Mouse (Mus musculus) urinary bladder, postnatal 14 days (tissue): Measurements from ENCODE around the gene Pcsk6.
"Not testable (repeated sequence)": the region's sequence is repeated elsewhere in the genome, so short reads cannot be mapped to it uniquely, and the experiment has no call there.

ENCODE experiments used
- DNase-seq: peaks from one replicate; pipeline ENCODE4 v3.0.0; 2021; ENCODE audit warnings: low spot score

Gene Pcsk6

DNA sequence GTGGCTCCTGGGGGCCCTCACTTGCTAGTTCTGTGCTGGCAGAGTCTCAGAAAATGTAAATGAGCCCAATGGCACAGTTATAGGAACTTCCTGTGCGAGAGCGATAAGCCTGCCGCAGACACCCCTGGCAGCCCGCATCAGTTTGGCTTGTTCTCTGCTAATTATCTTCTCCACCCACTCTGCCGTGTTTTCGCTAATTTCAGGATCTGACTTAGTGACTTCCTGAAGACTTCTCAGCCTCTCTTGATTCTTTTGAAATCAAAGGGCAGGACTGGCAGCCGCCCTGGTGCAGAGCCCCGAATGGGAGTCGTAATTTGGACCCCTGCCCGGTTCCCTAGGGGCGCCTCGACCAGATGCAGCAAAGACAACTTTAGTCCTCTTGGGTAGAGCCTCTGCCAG is 19.8 kb downstream of the Pcsk6 start:
- DNase-seq, result no peak

DNA sequence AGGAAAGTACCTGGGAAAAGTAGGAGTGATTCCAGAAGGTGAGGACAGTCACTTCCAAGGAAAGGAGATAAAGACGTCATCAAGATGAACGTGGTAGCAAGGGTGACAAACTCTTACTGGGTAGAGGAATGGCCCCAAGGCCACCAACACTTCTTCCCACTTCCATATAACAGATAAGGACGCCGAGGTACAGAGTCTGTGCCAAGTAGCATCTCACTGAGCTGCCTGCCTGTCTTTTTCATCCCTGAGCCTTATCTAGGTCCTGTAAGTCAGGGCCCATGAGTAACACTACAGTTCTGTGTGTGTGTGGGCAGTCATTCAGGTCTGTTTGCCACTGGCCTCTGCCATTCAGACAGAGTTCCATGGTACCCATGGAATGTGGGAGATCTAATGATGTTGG is 23.4 kb downstream of the Pcsk6 start:
- no peak for DNase-seq

DNA sequence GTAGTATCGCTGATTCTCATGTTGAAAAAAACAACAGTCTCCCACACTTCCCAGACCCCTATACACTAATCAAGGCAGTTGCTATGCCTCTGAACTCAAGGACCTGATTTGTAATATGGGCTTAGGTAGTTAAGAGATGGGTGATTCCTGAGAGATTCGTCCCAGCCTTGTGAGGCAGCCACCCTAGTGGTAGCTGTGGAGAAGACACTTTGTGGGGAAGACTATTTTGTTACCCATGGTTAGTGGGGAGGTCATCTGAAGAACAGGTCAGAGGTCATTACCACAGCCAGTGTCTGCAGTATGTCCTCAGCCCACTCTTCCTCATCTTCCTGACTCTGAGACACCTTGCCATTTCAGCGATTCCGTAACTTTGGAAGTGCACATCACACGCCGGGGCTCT is 24.3 kb downstream of the Pcsk6 start:
- DNase-seq, result no peak

DNA sequence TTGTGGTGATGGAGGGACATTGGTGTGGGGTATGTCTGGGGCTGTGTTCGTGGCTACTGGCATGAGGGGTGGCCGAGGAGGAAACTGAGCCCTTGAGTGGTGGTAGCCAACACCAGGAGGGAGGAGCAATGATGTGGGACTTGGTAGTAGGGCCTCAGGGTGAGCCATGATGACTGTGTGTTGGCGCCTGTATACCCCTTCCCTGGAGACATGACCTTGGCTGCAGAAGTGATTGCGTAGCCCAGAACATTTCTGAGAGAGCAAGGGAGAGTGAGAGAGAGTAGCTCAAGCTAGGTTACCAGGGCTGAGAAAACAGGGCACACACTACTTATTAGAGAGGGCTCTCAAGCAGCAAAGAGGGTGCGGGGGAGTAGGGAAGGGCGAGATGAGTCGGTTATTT is 30.3 kb downstream of the Pcsk6 start:
- DNase-seq, result no peak

DNA sequence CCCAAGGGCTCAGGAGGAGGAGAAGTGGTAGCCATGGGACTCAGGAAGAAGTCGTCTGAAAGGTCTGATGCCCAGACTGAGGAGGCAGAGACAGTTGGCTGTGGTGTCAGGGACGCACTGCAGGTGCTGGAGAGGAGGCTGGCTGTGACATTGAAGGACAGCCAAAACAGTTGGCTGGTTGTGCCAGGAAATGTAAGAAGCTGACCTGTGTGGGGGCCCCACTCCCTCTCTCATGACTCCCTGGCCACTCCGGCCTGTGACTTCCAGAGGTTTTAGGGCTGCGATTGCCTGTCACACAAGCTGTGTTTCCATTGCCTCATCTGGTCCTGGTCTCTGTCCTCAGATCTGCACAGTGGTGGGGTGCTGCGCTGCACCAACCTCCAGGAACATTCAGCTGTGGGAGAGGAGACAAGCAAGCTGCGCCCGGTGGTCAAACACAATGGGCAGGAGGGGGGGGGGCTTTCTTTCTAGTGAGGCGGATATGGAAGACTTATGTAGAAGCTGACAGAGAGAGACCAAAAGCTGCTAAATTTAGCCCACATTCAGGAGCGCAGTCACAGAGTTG is 30.8 kb downstream of the Pcsk6 start:
- DNase-seq, result no peak

DNA sequence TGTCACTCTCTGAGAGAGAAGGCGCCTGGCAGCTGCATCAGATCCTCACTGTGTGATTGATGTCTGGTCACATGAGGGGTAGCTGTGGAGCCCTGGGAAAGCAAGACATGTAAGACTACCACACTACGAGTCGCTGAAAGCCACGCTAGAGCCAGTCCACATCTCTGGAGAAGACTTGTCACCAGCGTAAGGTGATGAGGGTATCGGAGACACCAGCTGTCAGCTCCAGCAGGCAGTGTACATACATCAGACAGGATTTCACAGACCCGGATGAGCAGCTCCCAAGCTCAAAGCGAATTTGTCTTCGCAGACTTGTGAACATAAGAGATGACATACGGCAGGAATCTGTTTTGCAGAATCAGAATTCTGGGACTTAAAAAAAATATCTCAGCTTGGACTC is 32.0 kb downstream of the Pcsk6 start:
- no peak for DNase-seq

DNA sequence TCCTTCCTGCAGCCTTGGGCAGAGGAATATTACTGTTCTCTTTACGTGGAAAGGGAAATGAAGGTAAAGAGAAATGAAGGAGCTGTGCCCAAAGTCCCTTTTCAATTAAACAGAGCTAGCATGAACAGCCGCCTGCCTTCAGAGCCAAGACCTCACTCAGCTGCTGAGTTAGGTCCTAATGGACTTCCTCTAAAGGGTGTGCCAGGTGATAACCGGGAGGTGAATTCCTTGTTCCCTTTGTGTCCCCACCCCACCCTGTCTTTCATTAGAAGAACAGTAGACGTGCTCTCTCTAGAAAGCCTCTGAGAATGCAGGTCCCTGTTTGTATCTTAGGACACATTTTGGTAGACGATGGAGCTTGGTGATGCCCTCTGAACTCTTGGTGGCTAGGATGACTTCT is 33.7 kb downstream of the Pcsk6 start:
- no peak for DNase-seq

DNA sequence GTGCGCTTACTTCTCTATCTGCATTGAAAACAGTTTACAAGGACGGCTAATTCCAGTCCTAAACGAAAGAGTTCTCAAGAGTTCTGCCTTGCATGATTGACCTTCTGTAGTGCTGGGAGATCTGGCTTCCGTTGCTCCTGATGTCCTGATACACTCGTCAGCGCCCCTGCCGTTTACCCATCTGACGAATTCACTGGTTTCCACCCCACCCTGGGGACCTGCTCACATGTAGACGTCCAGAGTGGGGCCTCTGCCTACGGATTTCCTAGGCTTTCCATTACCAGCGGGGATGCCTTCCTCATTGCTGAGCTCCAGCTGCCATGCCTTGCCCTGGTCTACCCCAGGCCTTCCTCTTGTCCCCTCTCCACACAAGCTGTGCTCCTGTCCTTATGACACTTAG is 39.7 kb downstream of the Pcsk6 start:
- no peak for DNase-seq

DNA sequence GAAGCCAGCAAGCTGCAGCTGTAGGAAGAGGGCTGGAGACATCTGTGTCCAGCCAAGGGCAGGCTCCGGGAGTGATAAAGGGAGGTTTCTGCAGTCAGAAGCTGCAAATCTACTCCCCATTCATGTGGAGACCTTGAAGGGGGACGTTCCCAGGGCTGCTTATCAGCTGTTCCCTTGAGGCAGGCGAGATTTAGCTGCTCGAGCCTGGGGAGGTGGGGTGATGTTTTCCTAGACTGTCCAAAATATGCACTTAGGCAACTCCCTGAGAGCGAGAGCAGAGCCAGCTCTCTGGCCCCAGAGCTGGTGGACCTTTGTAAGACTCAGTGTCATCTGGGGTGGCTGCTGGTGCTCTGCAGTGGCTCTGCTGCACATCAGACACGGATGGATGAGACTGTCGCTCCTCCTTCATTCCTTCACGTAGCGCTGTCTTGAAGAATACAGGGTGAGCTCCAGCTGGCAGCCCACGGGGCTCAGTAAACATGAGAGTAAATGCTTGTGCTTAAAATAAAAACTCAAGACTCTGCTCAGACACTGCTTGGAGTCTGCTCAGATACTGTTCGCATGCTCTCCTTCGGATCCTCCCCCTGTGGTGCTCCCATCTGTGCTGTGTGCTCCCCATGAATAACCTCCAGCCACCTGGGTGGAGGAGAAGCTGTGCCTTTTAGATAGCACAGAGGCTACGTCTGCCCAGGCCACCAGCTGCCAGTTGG is 41.1 kb downstream of the Pcsk6 start:
- peak; percentile 59 for DNase-seq

DNA sequence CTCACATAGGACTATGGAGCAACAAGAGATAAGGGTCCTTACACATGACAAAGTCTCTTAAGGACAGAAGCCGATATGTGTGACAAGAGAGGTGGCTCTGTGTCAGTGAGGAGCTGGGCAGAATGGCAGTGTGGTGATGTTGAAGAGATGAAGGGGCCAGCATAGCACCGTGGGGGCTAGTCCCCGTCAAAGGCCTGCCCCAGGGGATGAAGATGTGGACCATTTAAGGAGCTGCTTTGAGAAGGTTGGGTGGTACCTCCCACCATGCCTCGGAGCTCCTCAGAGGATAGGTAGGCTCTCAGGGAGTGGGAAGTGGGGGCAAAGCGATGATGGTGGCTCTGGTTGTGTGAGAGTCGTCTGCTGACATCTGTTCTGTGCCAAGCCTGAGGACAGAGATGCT is 41.9 kb downstream of the Pcsk6 start:
- no peak for DNase-seq

DNA sequence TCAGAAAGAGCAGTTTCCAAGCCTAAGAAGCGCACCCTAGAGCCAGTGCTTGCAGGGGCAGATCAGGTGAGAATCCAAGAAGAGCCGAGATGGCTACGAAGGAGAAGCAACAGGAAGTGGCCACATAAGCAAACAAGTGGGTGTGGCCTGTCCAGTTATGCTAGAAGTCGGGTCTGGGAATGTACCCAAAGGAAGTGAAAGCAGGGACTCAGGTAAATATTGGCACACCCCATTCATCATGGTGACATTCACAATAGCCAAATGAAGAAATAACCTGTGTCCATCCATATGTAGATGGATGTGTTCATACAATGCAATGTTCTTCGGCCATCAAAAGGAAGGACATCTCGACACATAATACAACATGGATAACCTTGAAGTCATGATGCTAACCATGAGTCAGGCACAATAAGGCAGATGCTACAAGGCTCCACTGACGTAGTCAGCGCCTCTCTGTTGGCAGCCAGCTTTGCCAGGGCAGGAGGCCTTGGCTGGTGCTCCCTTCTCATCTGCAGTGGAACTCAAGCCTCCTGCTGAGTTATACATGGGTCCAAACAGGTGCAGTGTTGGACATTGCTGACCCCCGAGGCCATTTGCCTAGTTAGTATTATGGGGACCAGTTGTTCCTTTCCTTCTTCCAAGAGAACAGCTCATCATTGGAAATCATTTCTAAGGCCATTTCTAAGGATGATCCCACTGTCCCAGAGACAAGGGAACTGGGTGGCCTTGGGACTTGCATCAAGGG is 45.2 kb downstream of the Pcsk6 start:
- DNase-seq, result peak; percentile 29

DNA sequence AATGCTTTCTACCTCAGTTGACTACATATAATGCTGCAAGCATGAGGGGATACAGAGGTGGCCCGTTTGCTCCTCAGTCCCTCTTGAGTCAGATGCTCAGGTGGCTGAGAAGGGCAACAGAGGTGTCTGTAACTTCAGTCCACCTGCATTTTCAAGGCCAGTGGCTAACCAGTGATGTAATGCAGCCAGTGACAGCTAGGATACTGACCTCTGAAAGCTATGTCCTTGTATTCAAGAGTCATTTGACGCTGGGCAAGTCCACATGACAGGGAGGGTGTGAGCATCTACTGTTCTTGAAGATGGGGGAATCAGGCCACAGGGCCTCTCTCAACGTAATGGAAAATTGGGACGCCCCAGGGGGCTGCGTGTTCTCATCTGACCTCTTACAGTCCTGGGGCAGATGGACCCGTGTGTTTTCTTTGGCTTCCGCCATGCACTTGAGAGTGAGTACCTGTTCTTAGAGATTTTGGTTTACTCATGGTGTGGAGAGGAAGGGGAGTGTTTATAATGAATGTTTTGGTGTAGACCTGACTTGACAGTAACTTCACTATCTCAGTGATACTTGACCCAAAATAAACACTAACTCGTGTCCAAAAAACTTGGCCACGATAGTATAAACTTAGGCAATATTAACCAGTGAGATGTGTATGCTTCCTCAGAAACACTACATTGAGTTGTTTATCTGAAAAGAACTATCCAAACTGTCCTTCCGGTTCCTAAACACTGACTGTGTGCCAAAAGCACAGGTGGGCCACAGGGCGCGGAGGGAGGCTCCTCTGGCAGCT is 48.0 kb downstream of the Pcsk6 start:
- DNase-seq, result no peak

DNA sequence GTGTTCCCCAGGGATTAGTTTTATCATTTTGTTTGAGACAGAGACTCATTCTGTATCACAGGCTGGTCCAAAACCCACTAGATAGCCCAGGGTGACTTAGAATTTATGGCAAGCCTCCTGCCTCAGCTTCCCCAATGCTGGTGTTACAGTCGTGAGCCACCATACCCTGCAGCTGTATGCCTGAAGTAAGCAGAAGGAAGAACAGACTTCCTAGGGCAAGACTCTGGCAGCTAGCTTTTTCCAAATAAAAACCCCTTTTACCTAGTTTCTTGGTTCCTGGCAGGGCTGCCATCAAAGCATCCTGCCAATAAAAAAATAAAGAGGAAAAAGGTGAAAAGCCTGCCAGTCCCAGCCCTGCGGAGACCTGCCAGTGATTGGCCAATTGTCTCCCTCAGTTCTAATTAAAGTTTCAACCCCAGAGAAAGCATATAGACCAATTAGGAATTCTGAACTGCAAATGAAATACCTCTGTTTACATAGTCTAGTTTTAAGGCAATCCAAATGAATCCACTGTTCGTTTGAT is 51.6 kb downstream of the Pcsk6 start:
- DNase-seq, result no peak

DNA sequence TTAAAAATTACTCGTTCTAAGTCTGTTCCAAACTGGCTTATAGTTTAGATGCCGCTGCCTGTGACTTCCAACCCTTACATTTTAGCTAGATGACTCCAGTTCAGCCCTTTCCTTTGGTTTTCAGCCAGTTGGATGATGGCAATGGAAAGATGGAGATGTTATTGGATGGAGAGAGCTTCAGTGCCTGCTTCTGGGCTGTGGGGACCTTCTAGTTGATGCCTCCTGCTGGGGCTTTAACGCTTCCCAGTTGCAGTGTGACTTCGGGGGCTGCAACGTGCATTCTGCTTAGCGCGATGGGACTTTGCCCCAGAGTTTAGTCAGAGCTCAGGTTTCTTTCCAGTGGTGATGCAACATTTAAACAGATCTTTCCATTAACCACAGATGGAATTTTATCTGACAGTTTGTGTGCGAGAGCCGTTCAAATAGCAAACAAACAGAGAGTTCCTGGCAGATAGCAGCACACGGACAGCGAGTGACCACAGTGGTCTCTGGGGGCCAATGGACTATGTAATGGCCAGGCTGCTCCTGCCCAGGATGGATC is 53.3 kb downstream of the Pcsk6 start:
- no peak for DNase-seq

DNA sequence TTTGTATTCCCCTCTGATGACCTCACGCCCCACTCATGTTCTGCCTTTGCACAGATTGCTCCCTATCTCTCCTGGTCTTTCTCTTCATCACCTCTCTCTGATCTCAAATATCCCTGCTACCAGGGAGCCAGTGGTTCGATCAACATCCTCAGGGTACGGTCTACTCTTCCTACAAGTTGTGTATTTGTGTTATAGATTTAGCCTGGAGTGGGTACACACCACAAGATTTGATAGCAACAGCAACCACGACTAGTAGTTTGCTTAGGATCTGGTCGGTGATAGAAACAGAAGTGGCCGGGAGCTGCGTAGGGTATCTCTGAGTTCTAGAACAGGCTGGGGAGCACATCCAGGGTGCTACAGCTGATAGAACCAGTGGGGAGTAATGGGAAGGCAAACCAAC is 54.3 kb downstream of the Pcsk6 start:
- DNase-seq, result no peak

DNA sequence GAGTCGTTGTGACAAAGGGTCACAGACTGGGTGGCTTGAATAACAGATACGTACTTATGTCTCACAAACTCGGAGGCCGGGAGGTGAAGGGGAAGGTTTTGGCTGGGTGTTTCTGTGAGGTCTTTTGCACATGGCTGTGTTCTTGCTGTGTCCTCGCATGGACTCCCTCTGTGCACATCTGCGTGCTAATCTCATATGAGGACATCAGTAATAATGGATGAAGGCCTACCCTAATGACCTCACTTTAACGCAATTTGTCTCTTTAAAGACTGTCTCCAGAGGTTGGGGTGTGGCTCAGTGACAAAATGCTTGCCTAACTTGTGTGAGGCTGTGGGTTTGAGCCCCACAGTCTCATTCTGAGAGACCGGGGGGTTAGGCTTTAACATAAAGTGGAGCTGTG is 55.0 kb downstream of the Pcsk6 start:
- no peak for DNase-seq

DNA sequence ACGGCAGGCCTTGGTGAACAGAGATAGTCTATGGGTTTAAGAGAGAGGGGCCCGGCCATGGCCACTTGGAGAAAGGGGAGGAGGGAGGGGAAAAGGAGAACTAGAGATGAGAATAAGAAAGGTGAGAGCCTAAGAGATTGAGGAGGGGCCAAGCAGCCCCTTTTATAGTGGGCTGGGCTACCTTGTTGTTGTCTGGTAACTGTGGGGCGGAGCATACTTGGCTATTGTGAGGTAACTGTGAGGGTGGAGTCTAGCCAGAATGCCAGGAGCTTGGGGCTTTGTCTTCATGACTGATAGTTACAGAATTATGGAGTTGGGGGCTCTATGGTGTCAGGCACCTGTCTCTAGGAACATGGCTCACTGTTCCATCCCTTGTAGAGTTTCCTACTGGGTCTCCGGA is 56.9 kb downstream of the Pcsk6 start:
- DNase-seq, result no peak

DNA sequence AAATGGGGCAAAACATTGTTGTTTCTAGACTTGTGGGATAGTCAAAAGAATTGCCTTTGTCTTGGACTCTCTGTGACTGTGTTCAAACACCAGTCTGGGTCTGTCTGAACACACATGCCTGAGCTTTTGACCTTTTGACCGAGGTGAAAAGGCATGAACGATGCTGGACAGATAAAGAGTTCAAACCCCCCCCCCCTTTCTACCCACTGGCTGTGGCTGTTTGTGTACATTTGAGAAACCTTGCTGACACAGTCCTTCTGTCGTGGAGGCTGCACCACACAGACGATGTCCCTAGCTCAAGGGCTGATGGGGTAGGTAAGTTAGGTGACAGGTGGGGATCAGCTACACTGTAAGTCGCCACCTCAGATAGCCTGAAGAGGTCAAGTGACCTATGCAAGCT is 67.9 kb downstream of the Pcsk6 start:
- DNase-seq, result no peak

DNA sequence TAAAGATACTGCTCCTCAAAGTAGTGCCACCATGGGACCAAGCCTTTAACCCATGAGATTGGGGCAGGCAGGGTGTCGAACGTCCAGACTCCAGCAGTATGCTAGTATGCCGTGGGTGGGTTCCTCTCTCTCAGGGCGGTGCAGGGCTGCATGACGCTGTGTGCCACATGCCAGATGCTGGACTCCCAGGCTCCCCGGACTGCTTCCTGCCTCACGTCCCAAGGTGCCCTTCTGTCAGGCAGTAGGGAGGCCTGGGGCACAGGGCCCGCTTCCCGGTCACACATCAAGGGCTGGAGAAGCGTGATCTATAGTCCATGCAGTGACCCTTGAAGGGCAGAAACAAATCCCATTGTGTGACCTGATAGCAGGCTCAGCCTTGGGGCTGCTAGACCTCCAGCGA is 68.9 kb downstream of the Pcsk6 start:
- DNase-seq, result no peak

DNA sequence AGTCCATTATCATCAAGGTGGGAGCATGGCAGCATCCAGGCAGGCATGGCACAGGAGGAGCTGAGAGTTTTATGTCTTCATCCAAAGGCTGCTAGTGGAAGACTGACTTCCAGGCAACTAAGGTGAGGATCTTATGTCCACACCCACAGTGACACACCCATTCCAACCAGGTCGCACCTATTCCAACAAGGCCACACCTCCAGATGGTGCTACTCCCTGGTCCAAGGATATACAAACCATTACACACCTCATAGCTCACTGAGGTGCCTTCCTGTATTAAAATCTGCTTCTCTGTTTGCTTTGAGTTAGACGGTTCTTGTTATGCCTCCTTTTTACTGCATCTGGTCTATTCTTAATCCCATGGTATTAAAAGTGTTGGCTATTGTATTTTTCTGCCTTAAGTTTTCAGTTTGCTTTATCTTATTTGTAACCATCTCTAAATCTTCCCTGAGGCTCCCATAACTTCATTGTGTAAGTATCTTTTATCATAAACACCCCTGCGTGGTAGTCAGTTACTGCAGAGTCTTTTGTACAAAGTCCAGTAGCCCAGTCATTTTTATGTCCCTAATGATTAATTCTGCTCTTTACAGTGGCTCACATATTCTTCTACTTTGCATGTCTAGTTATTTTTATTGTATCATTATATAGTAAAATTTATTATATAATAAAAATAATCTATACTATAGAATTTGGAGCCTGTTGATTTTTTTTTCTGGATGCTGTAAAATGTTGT is 72.9 kb downstream of the Pcsk6 start:
- not testable (repeated sequence) for DNase-seq

DNA sequence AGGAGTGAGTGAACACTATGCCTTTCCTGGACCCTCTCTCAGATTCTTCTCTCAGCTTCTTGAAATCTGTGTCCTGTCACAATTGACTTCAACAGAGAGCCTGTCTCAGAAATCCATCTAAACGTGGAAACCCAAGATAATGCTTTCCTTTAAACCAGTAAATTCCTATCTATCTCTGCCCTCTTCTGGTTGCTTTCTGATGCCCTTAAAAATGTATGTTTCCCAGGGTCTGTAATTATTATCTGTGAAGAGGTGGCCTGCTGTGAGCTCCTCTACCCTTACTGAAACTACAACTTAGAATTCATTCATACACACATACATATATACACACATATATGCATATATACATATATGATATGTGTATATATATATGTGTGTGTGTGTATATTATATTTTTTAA is 73.7 kb downstream of the Pcsk6 start:
- DNase-seq, result no peak

DNA sequence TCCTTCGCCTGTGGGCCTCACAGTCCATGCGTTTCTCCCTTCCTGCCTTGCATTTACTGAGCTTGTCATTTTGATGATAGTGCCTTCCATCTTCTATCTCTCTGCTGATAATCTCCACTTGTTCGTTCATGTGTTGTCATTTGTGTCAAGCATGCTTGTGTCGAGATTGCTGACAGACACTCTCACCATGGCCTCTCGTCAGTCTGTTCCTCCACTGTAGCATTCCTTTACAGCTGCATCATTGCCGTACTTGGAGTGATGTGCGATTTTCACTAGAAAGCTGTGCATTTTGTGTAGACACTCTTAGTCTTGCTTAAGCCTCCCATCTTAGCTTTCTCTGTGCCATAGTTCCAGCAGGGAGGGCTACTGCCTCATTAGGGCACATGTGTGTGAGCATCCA is 79.5 kb downstream of the Pcsk6 start:
- DNase-seq, result no peak
